Mouse (Mus musculus) MEL (cell line): ENCODE data around the gene Psmb11.

Experiments
- BHLHE40 ChIP-seq: IDR thresholded peaks from 2 replicates; pipeline ENCODE4 v1.6.1; 2012; ENCODE audit warnings: low read depth, mild to moderate bottlenecking, inconsistent platforms, low read length, improper control_type of control experiment, borderline replicate concordance
- CHD2 ChIP-seq: IDR thresholded peaks from 2 replicates; pipeline ENCODE4 v1.6.1; 2011; ENCODE audit warnings: low read length, improper control_type of control experiment
- CTCF ChIP-seq, 3 experiments: IDR thresholded peaks in 2 of 3; conservative IDR thresholded peaks in 1 of 3; 2 replicates each; pipeline ENCODE4 v1.5.1; 2011 to 2012; ENCODE audit warnings: low read length in 3 of 3, low read depth in 2 of 3, mild to moderate bottlenecking in 2 of 3, improper control_type of control experiment in 1 of 3, inconsistent platforms in 1 of 3, mixed read lengths in 1 of 3, moderate library complexity in 1 of 3; ENCODE audit not compliant: control insufficient read depth in 1 of 3, insufficient read depth in 1 of 3, poor library complexity in 1 of 3, severe bottlenecking in 1 of 3
- GATA1 ChIP-seq: IDR thresholded peaks from 2 replicates; pipeline ENCODE4 v1.6.1; 2011; ENCODE audit warnings: low read depth, low read length, improper control_type of control experiment
- MAFK ChIP-seq: IDR thresholded peaks from 2 replicates; pipeline ENCODE4 v1.6.1; 2011; ENCODE audit warnings: low read depth, mild to moderate bottlenecking, low read length, improper control_type of control experiment, borderline replicate concordance
- MYB ChIP-seq: IDR thresholded peaks from 2 replicates; pipeline ENCODE4 v1.6.1; 2011; ENCODE audit warnings: mild to moderate bottlenecking, low read depth, low read length, improper control_type of control experiment
- NELFE ChIP-seq: IDR thresholded peaks from 2 replicates; pipeline ENCODE4 v1.6.1; 2011; ENCODE audit warnings: low read depth, low read length, improper control_type of control experiment
- POLR2A ChIP-seq, 2 experiments: IDR thresholded peaks; 2 replicates each; pipeline ENCODE4 v1.6.1; 2011 to 2012; ENCODE audit warnings: low read length in 2 of 2, mild to moderate bottlenecking in 2 of 2, control low read depth in 1 of 2, improper control_type of control experiment in 1 of 2, low read depth in 1 of 2, moderate library complexity in 1 of 2; ENCODE audit not compliant: control insufficient read depth in 1 of 2, insufficient read depth in 1 of 2, poor library complexity in 1 of 2
- UBTF ChIP-seq: IDR thresholded peaks from 2 replicates; pipeline ENCODE4 v1.6.1; 2012; ENCODE audit warnings: low read depth, mild to moderate bottlenecking, inconsistent platforms, low read length, improper control_type of control experiment, moderate library complexity, borderline replicate concordance; ENCODE audit not compliant: insufficient read depth
- ZC3H11A ChIP-seq: IDR thresholded peaks from 2 replicates; pipeline ENCODE4 v1.6.1; 2012; ENCODE audit warnings: low read depth, mild to moderate bottlenecking, inconsistent platforms, low read length, improper control_type of control experiment

- TF ChIP-seq MAFK, result no peak
- no peak for TF ChIP-seq NELFE
- TF ChIP-seq POLR2A (IDR thresholded peaks at IDR 0.05; ENCODE audit: control insufficient read depth in 1 of 2, insufficient read depth in 1 of 2, low read depth in 1 of 2, low read length in 2 of 2, poor library complexity in 1 of 2), result no peak
- TF ChIP-seq MYB, result no peak
- no peak for TF ChIP-seq CTCF (IDR thresholded peaks at IDR 0.05 in 2 of 3, conservative IDR thresholded peaks at IDR 0.05 in 1 of 3; ENCODE audit: control insufficient read depth in 1 of 3, insufficient read depth in 1 of 3, low read depth in 2 of 3, low read length in 3 of 3, poor library complexity in 1 of 3, severe bottlenecking in 1 of 3)
- TF ChIP-seq ZC3H11A, result no peak
- no peak for TF ChIP-seq BHLHE40
- no peak for TF ChIP-seq UBTF
- TF ChIP-seq GATA1, result no peak
- TF ChIP-seq CHD2, result no peak
Observed at GRCm38 (mm10) chr14:54646455-54646854, 25.2 kb downstream of the Psmb11 start.
